Mouse (Mus musculus) kidney, adult 11 months (tissue): Measurements from ENCODE around the gene Foxa1.

Experiments used
- DNase-seq: peaks from one replicate; pipeline ENCODE4 v3.0.0; 2022

Foxa1 gene

GRCm38 (mm10) chr12:57539551-57539985 lies 7.1 kb downstream of the Foxa1 start:
- no peak for DNase-seq

GRCm38 (mm10) chr12:57538588-57539550 lies 7.8 kb downstream of the Foxa1 start:
- DNase-seq, result no peak

GRCm38 (mm10) chr12:57537791-57538587 lies 8.7 kb downstream of the Foxa1 start:
- no peak for DNase-seq

GRCm38 (mm10) chr12:57536909-57537670 lies 9.6 kb downstream of the Foxa1 start:
- no peak for DNase-seq

- DNase-seq, result no peak
These were observed 10.4 kb downstream of the Foxa1 start for GRCm38 (mm10) chr12:57536056-57536908.

- DNase-seq, result no peak
These were observed 11.7 kb downstream of the Foxa1 start for GRCm38 (mm10) chr12:57534879-57535611.

- no peak for DNase-seq
These were observed 12.2 kb downstream of the Foxa1 start for GRCm38 (mm10) chr12:57534517-57534878.

GRCm38 (mm10) chr12:57530474-57530873 lies 16.2 kb downstream of the Foxa1 start:
- DNase-seq, result no peak

- no peak for DNase-seq
These were observed 18.4 kb downstream of the Foxa1 start for GRCm38 (mm10) chr12:57528335-57528734.

- no peak for DNase-seq
These were observed 30.9 kb downstream of the Foxa1 start for GRCm38 (mm10) chr12:57515702-57516377.

- no peak for DNase-seq
These were observed 32.2 kb downstream of the Foxa1 start for GRCm38 (mm10) chr12:57514552-57514951.

GRCm38 (mm10) chr12:57511560-57511959 lies 35.2 kb downstream of the Foxa1 start:
- no peak for DNase-seq

- no peak for DNase-seq
These were observed 35.6 kb downstream of the Foxa1 start for GRCm38 (mm10) chr12:57511127-57511526.

- no peak for DNase-seq
These were observed 37.0 kb downstream of the Foxa1 start for GRCm38 (mm10) chr12:57509726-57510125.

- DNase-seq, result no peak
These were observed 37.8 kb downstream of the Foxa1 start for GRCm38 (mm10) chr12:57508938-57509337.

- DNase-seq, result no peak
These were observed 41.4 kb downstream of the Foxa1 start for GRCm38 (mm10) chr12:57505329-57505728.

GRCm38 (mm10) chr12:57500246-57500645 lies 46.5 kb downstream of the Foxa1 start:
- DNase-seq, result no peak

- no peak for DNase-seq
These were observed 50.2 kb downstream of the Foxa1 start for GRCm38 (mm10) chr12:57496347-57497119.
